Mouse (Mus musculus) lung, postnatal 0 days (tissue): ENCODE data around the gene Wbp1l. TPM values are rescaled to one million over a fixed set of nuclear protein-coding genes. Genes with fewer than 3 reads are reported as not detected.

Experiments
- ATAC-seq: fragments of 200-750 bp; cut with Nextera tagmentation; 2 replicates; pipeline ENCODE4 v1.8.0; 2017; ENCODE audit warnings: moderate library complexity
- DNase-seq: peaks from one replicate; pipeline ENCODE4 v3.0.0-alpha.2; 2016; ENCODE audit warnings: low spot score
- H3K27ac ChIP-seq: fragments of 300-500 bp; sonication (generic); 2 replicates; pipeline ENCODE4 v1.5.1; 2014; ENCODE audit warnings: antibody characterized with exemption, mild to moderate bottlenecking, low read length, mixed read lengths
- H3K27me3 ChIP-seq: fragments of 300-500 bp; sonication (generic); replicated peaks from 2 replicates; pipeline ENCODE4 v1.6.1; 2014; ENCODE audit warnings: low read length, mixed read lengths; ENCODE audit not compliant: insufficient read depth
- H3K36me3 ChIP-seq: fragments of 300-500 bp; sonication (generic); 2 replicates; pipeline ENCODE4 v1.6.1; 2014; ENCODE audit warnings: low read length, mixed read lengths; ENCODE audit not compliant: insufficient read depth
- H3K4me1 ChIP-seq: fragments of 300-500 bp; sonication (generic); 2 replicates; pipeline ENCODE4 v1.6.1; 2014; ENCODE audit warnings: antibody characterized with exemption, low read depth, low read length, mixed read lengths; ENCODE audit not compliant: insufficient read depth
- H3K4me2 ChIP-seq: fragments of 300-500 bp; sonication (generic); replicated peaks from 2 replicates; pipeline ENCODE4 v1.6.1; 2014; ENCODE audit warnings: low read depth, mild to moderate bottlenecking, low read length, moderate library complexity, mixed read lengths
- H3K4me3 ChIP-seq: fragments of 300-500 bp; sonication (generic); 2 replicates; pipeline ENCODE4 v1.5.1; 2014; ENCODE audit warnings: low read depth, low read length
- H3K9ac ChIP-seq: fragments of 300-500 bp; sonication (generic); replicated peaks from 2 replicates; pipeline ENCODE4 v1.6.1; 2014; ENCODE audit warnings: low read depth, mild to moderate bottlenecking
- H3K9me3 ChIP-seq: fragments of 300-500 bp; sonication (generic); 2 replicates; pipeline ENCODE4 v1.6.1; 2016; ENCODE audit warnings: low read length, mixed read lengths
- CTCF ChIP-seq: IDR thresholded peaks from 2 replicates; pipeline ENCODE4 v1.5.1; 2016; ENCODE audit warnings: antibody characterized with exemption, mild to moderate bottlenecking
- EP300 ChIP-seq: IDR thresholded peaks from 2 replicates; pipeline ENCODE4 v1.6.1; 2016; ENCODE audit warnings: antibody characterized with exemption, mild to moderate bottlenecking, control low read depth
- WGBS: fragments of 180-500 bp; shearing (Covaris S2); extraction: QIAGEN DNeasy Blood & Tissue Kit; methylation state at CpG from one replicate; pipeline ENCODE4 v1.1.7; 2014; 5-methylcytosine and 5-hydroxymethylcytosine counted together
- polyA plus RNA-seq: library from polyadenylated mRNA; unstranded; fragments of >200 nt; fragmentation: Nextera tagmentation; extraction: Ambion mirVana; gene quantifications from 2 replicates; pipeline ENCODE4 v1.2.1, GENCODE M21; 2015

Gene Wbp1l
- polyA plus RNA-seq, 1 experiment from 2014 or later = 37.4 TPM

- peak; percentile 39 for DNase-seq
- ATAC-seq = peak; percentile 4
These were observed 26.3 kb upstream of the Wbp1l start for GRCm38 (mm10) chr19:46572548-46572947.

GRCm38 (mm10) chr19:46572951-46573937, 25.6 kb upstream of the Wbp1l start, which contains the start of the genes Arl3 and Sfxn2:
Gene Arl3, minus strand, starts transcription at chr19:46573198.
Gene Sfxn2, plus strand, starts transcription at chr19:46573365.
- ATAC-seq = peak; percentile 97

More at GRCm38 (mm10) chr19:46572548-46572947, 26.3 kb upstream of the Wbp1l start:
- no peaks in the 10 kb centered on the region for H3K36me3 ChIP-seq
- TF ChIP-seq EP300 (no peak), CTCF (no peak)
- H3K27me3 ChIP-seq = no peaks in the 10 kb centered on the region
- H3K9ac ChIP-seq = peak overlapping the region; percentile 43; the same call in 1 of the 2 replicates
- peak overlapping the region; percentile 89 for H3K4me2 ChIP-seq
- H3K27ac ChIP-seq = peak overlapping the region; percentile 70
- no peaks in the 10 kb centered on the region for H3K9me3 ChIP-seq
- H3K4me3 ChIP-seq = peak overlapping the region; percentile 75
- H3K4me1 ChIP-seq = 0 out of 2 replicates have a peak, but pooled peaks cover 4% of the 10 kb centered on the region
- WGBS = 0% methylated on average over 17 of the region's 17 CpGs

GRCm38 (mm10) chr19:46573990-46574389, 24.9 kb upstream of the Wbp1l start:
- Histone ChIP-seq H3K36me3 (no peaks in the 10 kb centered on the region), H3K4me1 (0 out of 2 replicates have a peak, but pooled peaks cover 4% of the 10 kb centered on the region), H3K27me3 (no peaks in the 10 kb centered on the region), H3K9ac (no peak overlapping the region), H3K9me3 (no peaks in the 10 kb centered on the region), H3K4me3 (peak overlapping the region; percentile 75), H3K27ac (peak overlapping the region; percentile 88), H3K4me2 (peak overlapping the region; percentile 89)
- no peak for TF ChIP-seq CTCF
- no peak for TF ChIP-seq EP300
- 32% methylated on average over 6 of the region's 6 CpGs for WGBS
- DNase-seq (no peak), ATAC-seq (no peak)

More at GRCm38 (mm10) chr19:46572951-46573937, 25.6 kb upstream of the Wbp1l start, which contains the start of the genes Arl3 and Sfxn2:
- H3K4me2 ChIP-seq = peak within 1 kb of the TSS; percentile 89
- WGBS = 1% methylated on average over 59 of the region's 67 CpGs
- DNase-seq = peak; percentile 98
- TF ChIP-seq EP300 = no peak; the same call in 1 of the 2 replicates
- peak; percentile 65 for TF ChIP-seq CTCF
- peak within 1 kb of the TSS; percentile 75 for H3K4me3 ChIP-seq
- H3K27ac ChIP-seq = peak within 1 kb of the TSS; percentile 88
- no peaks in the 10 kb centered on the region for H3K36me3 ChIP-seq
- H3K4me1 ChIP-seq = 0 out of 2 replicates have a peak, but pooled peaks cover 4% of the 10 kb centered on the region
- H3K9ac ChIP-seq = peak within 1 kb of the TSS; percentile 52
- H3K27me3 ChIP-seq = no peaks in the 10 kb centered on the region
- H3K9me3 ChIP-seq = no peaks in the 10 kb centered on the region

- peak; percentile 46 for DNase-seq
- no peaks in the 10 kb centered on the region for H3K36me3 ChIP-seq
- TF ChIP-seq CTCF (no peak), EP300 (no peak)
- 51% methylated on average over 4 of the region's 4 CpGs for WGBS
- H3K27ac ChIP-seq = peak overlapping the region; percentile 33; the same call in 1 of the 2 replicates
- no peaks in the 10 kb centered on the region for H3K9me3 ChIP-seq
- no peaks in the 10 kb centered on the region for H3K27me3 ChIP-seq
- 0 out of 2 replicates have a peak, but pooled peaks cover 4% of the 10 kb centered on the region for H3K4me1 ChIP-seq
- no peak overlapping the region for H3K4me2 ChIP-seq
- no peak overlapping the region for H3K4me3 ChIP-seq
- H3K9ac ChIP-seq = no peak overlapping the region
- ATAC-seq = no peak
These were observed 23.7 kb upstream of the Wbp1l start for GRCm38 (mm10) chr19:46575196-46575595.

- peak; percentile 81 for ATAC-seq
- Histone ChIP-seq H3K27me3 (no peaks in the 10 kb centered on the region), H3K9ac (no peak overlapping the region), H3K27ac (no peak overlapping the region), H3K4me3 (no peak overlapping the region), H3K36me3 (no peaks in the 10 kb centered on the region), H3K4me2 (no peak overlapping the region), H3K9me3 (no peaks in the 10 kb centered on the region), H3K4me1 (no peaks in the 10 kb centered on the region)
- TF ChIP-seq EP300 (no peak), CTCF (peak; percentile 98)
- DNase-seq = peak; percentile 87
- 54% methylated on average over 13 of the region's 13 CpGs for WGBS
These were observed 10.9 kb upstream of the Wbp1l start for GRCm38 (mm10) chr19:46587823-46588508.
